Mouse (Mus musculus): ENCODE measurements around the gene Acaca.

Gene Acaca

DNA sequence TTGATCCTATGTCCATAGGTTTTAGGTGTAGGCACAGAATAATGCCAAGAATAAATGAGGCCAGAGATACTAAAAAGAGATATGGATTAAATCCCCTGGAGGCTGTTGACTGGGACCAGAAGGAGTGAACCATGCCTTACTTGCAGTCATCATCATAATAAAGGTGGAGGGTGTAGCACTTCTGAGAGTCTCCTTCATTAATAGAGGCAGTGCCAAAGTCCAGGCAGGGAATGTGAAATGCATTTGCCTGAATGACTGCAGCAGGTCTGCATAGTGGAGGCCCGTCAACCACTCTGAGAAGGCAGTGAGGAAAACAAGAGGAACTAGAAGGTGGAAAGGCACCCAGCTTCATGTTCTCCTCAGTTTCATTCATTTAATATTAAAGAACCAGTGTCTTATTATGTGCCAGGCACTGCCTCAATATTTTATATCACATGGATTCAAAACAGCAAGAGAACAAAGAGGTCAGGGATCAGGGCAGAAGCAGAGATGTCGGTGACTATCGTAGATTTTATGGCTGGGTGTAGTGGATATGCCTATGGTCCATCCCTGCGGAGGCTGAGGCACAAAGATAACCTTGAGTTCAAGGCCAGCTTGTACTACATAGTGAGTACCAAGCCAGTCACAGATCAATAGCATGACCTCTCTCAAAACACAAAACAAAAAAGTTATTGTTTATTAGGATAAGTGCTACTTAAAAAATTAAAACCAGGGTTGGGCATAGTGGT lies 27.2 kb downstream of the Acaca start:
- no peak for DNase-seq

- DNase-seq = no peak
Measured at GRCm38 (mm10) chr11:84164123-84164522, 34.7 kb downstream of the Acaca start.

- no peak for DNase-seq
Measured at GRCm38 (mm10) chr11:84164561-84164960, 35.1 kb downstream of the Acaca start.

- no peak for DNase-seq
Measured at GRCm38 (mm10) chr11:84167046-84167526, 37.6 kb downstream of the Acaca start, which contains the start of gene Gm11437. Gene Gm11437, minus strand, starts transcription at chr11:84167476.

- DNase-seq = peak; percentile 19
Measured at GRCm38 (mm10) chr11:84168701-84169288, 39.3 kb downstream of the Acaca start.

GRCm38 (mm10) chr11:84172539-84173435 lies 43.3 kb downstream of the Acaca start:
- no peak for DNase-seq

DNA sequence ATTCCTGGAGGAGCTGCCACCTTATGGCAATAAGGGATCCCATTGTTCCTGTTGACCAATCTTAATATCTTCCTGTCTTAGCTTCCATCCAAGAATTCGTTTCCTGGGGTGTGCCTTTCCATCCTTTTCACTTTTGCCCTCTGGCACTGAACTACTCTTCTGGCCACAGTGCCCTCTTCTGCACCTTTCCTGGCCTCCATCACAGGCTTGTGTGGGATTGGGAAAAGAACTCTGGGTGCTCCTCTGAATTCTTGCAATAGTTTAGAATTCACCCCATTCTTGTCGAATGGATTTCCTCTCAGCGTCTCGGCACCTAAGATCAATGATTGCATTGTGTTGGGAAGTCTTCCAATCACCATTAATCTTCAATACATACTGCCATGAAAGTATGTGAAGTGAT lies 49.1 kb downstream of the Acaca start:
- peak; percentile 18 for DNase-seq

GRCm38 (mm10) chr11:84179226-84179953 lies 49.9 kb downstream of the Acaca start:
- DNase-seq = peak; percentile 97

- peak; percentile 75 for DNase-seq
Measured at GRCm38 (mm10) chr11:84179954-84180598, 50.6 kb downstream of the Acaca start.

- DNase-seq = no peak
Measured at GRCm38 (mm10) chr11:84181286-84181685, 51.8 kb downstream of the Acaca start.

DNA sequence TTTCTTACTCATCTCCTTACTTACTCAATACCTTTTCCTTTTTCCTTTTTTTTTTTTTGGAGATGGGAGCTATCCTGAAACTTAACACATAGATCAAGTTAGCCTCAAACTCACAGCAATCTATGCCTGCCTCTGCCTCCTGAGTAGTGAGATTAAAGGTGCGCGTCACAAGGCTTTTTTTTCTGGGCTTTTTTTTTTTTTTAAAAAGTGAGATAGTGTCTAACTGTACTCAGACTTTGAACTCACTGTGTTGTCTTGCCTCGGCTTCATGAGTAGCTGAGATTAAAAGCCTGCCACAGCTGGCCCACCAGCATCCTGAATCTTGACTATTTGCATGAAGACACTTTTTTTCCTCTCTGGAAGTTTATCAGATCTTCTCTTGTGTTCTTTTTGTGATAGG lies 59.1 kb downstream of the Acaca start:
- DNase-seq = no peak

GRCm38 (mm10) chr11:84190581-84191233 lies 61.2 kb downstream of the Acaca start:
- DNase-seq = no peak

- no peak for DNase-seq
Measured at GRCm38 (mm10) chr11:84193249-84193648, 63.8 kb downstream of the Acaca start.

DNA sequence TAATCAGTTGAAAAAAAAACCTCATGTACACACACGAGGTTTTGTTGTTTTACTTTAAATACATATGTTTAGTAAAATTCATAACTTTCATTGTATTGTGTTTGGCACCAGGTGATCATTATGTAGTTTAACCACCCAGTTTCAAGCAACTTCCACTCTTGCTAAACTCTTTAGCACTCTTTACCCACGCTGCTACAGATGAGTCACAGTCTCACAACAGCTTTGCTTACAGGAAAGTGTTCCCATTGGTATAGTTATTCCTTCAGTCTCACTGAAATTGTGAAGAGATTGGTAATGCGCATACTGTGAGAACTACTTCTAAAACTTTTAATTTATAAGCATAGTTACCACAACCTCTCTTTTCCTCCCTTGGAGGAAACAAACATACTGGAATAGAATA lies 65.3 kb downstream of the Acaca start:
- DNase-seq = no peak

- no peak for DNase-seq
Measured at GRCm38 (mm10) chr11:84197607-84198402, 68.3 kb downstream of the Acaca start.

DNA sequence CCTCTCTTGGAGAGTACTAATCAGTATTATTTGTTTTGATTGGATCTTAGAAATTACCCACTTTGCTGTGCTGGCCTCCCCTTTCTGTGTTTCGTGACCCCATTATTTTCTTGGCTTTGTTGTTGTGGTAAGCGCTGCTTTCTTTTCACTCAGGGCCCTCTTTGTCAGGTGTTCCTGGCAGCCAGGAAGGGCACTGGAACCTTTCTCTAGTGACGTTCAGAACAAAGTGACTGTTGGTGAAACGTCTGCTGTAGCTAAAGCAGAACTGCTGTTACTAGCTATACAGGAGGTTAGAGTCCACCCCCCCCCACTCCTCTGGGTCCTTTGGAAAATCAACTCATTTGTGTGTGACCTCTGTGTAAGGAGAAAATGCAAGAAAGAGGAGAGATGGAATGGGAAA lies 76.3 kb downstream of the Acaca start:
- no peak for DNase-seq

GRCm38 (mm10) chr11:84210876-84211275 lies 81.4 kb downstream of the Acaca start:
- DNase-seq = no peak

- no peak for DNase-seq
Measured at GRCm38 (mm10) chr11:84218951-84219350, 89.5 kb downstream of the Acaca start.

DNA sequence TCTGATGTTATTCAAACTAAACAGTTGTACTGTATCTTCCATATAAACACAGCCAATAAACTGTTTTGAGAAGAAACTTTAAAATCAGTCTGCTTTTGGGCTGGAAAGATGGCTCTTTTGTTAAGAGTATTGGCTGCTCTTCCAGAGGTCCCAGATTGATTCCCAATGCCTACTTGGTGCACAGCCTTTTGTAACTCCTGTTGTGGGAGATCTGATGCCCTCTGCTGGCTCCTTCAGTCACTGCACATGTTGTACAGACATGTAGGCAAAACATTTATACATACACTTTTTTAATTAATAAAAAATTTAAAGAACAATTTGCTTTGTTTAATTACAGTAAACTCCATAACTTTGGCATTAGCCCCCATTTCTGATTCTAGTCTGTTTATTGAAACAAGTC lies 114.1 kb downstream of the Acaca start:
- DNase-seq = peak; percentile 35

DNA sequence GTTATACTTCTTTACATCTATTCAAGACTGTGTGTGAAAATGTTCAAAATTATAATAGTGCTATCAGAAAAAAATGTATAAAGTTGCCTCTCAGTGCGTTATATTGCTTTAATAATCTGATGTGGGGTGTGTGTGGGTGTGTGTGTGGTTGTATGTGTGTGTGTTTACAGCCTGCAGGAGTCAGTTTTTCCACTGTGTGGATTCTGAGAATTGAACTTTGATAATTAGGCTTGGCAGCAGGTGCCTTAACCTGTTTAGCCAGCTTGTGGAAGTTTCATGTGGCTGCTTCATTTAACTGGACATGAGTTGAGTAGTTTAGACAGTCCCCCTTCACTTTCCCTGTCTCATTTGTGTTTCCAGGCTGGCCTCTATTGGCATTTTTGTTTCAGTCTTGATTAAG lies 117.9 kb downstream of the Acaca start:
- DNase-seq = no peak

DNA sequence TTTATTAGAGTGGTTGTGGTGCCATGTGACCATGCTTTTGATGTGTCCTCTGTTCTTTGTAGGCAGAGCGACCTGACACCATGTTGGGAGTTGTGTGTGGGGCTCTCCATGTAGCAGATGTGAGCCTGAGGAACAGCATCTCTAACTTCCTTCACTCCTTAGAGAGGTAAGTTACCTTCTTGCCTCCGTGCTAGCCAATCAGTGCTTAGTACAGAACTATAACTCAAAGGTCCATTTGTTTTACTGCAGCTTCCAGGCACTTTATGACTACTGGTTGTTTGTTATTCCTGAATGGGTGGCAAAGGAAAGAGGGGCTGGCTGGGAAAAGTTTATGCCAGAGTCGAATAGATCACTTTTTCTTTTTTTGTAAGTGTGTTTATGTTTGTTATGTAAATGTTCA lies 121.7 kb downstream of the Acaca start:
- DNase-seq = no peak
